8 mouse cellular contexts compared by ENCODE assay signal in genomic region chr9:108649561-108650440, GRCm38 (mm10). TPM values are rescaled to one million over a fixed set of nuclear protein-coding genes. Genes with fewer than 3 reads are reported as not detected.
DNase-seq lines count a peak whose midpoint lies in the region; ATAC-seq lines count a peak whose summit lies in the region.

No protein-coding gene starts in this region.

- DNase-seq in cerebellum, adult 11-12 months: peak; percentile 20
- DNase-seq in B cell, adult 2 months: peak; percentile 39 to 46
- DNase-seq in embryonic facial prominence, embryonic 14.5 days (ENCODE audit: low spot score): no peak
- DNase-seq in intestine, embryonic 14.5 days (ENCODE audit: low spot score): peak; percentile 53
- no peak for DNase-seq in frontal cortex, postnatal 25 days (ENCODE audit: low spot score in 2 of 2)
- DNase-seq in testis, postnatal 10 days (ENCODE audit: low spot score): no peak

- no peaks in the 10 kb centered on the region for H3K36me3 ChIP-seq in embryonic facial prominence, embryonic 14.5 days (ENCODE audit: control insufficient read depth, insufficient read depth, low read length)
- no peaks in the 10 kb centered on the region; the same call in 1 of the 2 replicates for H3K36me3 ChIP-seq in intestine, embryonic 14.5 days (ENCODE audit: control insufficient read depth, insufficient read depth, low read length)
- H3K36me3 ChIP-seq in midbrain, embryonic 15.5 days (replicated peaks): no peaks in the 10 kb centered on the region

- no peaks in the 10 kb centered on the region for H3K9me3 ChIP-seq in embryonic facial prominence, embryonic 14.5 days (ENCODE audit: control insufficient read depth, low read length)
- H3K9me3 ChIP-seq in intestine, embryonic 14.5 days (ENCODE audit: control insufficient read depth, low read length): no peaks in the 10 kb centered on the region
- H3K9me3 ChIP-seq in midbrain, embryonic 15.5 days: no peaks in the 10 kb centered on the region

- no peak; the same call in 1 of the 2 replicates for ATAC-seq in cerebellum, adult (ENCODE audit: insufficient number of reproducible peaks, low FRiP score, low TSS enrichment)
- peak; percentile 28; the same call in 1 of the 2 replicates for ATAC-seq in embryonic facial prominence, embryonic 14.5 days (ENCODE audit: low read depth)
- peak; percentile 4; the same call in 1 of the 2 replicates for ATAC-seq in intestine, embryonic 14.5 days (replicated peaks; ENCODE audit: low FRiP score, low TSS enrichment, low read depth)
- ATAC-seq in midbrain, embryonic 15.5 days (replicated peaks): peak; percentile 49

- peak overlapping the region; percentile 81 for H3K4me2 ChIP-seq in embryonic facial prominence, embryonic 14.5 days (ENCODE audit: low read depth, low read length)
- peak overlapping the region; percentile 69 for H3K4me2 ChIP-seq in intestine, embryonic 14.5 days (ENCODE audit: low read length)
- H3K4me2 ChIP-seq in midbrain, embryonic 15.5 days: peak overlapping the region; percentile 95

- H3K27ac ChIP-seq in embryonic facial prominence, embryonic 14.5 days (replicated peaks; ENCODE audit: low read depth, low read length): peak overlapping the region; percentile 92
- peak overlapping the region; percentile 93 for H3K27ac ChIP-seq in intestine, embryonic 14.5 days (ENCODE audit: low read depth)
- H3K27ac ChIP-seq in midbrain, embryonic 15.5 days: peak overlapping the region; percentile 92

- 29% methylated on average over 29 of the region's 29 CpGs for whole genome bisulfite sequencing in embryonic facial prominence, embryonic 14.5 days
- WGBS in intestine, embryonic 14.5 days: 22% methylated on average over 29 of the region's 29 CpGs
- WGBS in midbrain, embryonic 15.5 days: 31% methylated on average over 29 of the region's 29 CpGs

- H3K27me3 ChIP-seq in embryonic facial prominence, embryonic 14.5 days (replicated peaks; ENCODE audit: control insufficient read depth, insufficient read depth, low read length): no peaks in the 10 kb centered on the region
- H3K27me3 ChIP-seq in intestine, embryonic 14.5 days (replicated peaks; ENCODE audit: control insufficient read depth, insufficient read depth, low read length): no peaks in the 10 kb centered on the region
- no peaks in the 10 kb centered on the region for H3K27me3 ChIP-seq in midbrain, embryonic 15.5 days (replicated peaks)

- peak overlapping the region; percentile 94 for H3K9ac ChIP-seq in embryonic facial prominence, embryonic 14.5 days (ENCODE audit: low read depth, low read length)
- peak overlapping the region; percentile 75 for H3K9ac ChIP-seq in intestine, embryonic 14.5 days (ENCODE audit: low read length)
- H3K9ac ChIP-seq in midbrain, embryonic 15.5 days: peak overlapping the region; percentile 94

- H3K4me1 ChIP-seq in embryonic facial prominence, embryonic 14.5 days (ENCODE audit: control insufficient read depth, insufficient read depth, low read length): peaks cover 11% of the 10 kb centered on the region; the same call in 1 of the 2 replicates
- H3K4me1 ChIP-seq in intestine, embryonic 14.5 days (replicated peaks; ENCODE audit: control insufficient read depth, insufficient read depth, low read length): peaks cover 9% of the 10 kb centered on the region
- H3K4me1 ChIP-seq in midbrain, embryonic 15.5 days: peaks cover 25% of the 10 kb centered on the region

- H3K4me3 ChIP-seq in embryonic facial prominence, embryonic 14.5 days (ENCODE audit: low read depth, low read length): peak overlapping the region; percentile 98
- peak overlapping the region; percentile 93 for H3K4me3 ChIP-seq in intestine, embryonic 14.5 days (ENCODE audit: low read depth, low read length)
- peak overlapping the region; percentile 100 for H3K4me3 ChIP-seq in midbrain, embryonic 15.5 days

RNA-seq across cellular contexts. Expression of gene Arih2, which starts 0.6 kb away (rescaled TPM):
- 36.4 and 39.5 TPM in 2 replicates for polyA plus RNA-seq in embryonic facial prominence, embryonic 14.5 days (2014; fragmentation: Nextera tagmentation; extraction: Ambion mirVana)
- 43.1 and 46.7 TPM in 2 replicates for polyA plus RNA-seq in intestine, embryonic 14.5 days (2014; fragmentation: Nextera tagmentation; extraction: Ambion mirVana)
- polyA plus RNA-seq in midbrain, embryonic 15.5 days (2015; fragmentation: Nextera tagmentation; extraction: Ambion mirVana): 51.7 and 53.3 TPM in 2 replicates

RNA-seq across cellular contexts. Expression of gene Slc25a20, which starts 12.1 kb away (rescaled TPM):
- polyA plus RNA-seq in embryonic facial prominence, embryonic 14.5 days (2014; fragmentation: Nextera tagmentation; extraction: Ambion mirVana): 24.0 and 27.1 TPM in 2 replicates
- polyA plus RNA-seq in intestine, embryonic 14.5 days (2014; fragmentation: Nextera tagmentation; extraction: Ambion mirVana): 29.1 and 34.5 TPM in 2 replicates
- polyA plus RNA-seq in midbrain, embryonic 15.5 days (2015; fragmentation: Nextera tagmentation; extraction: Ambion mirVana): 43.2 and 45.1 TPM in 2 replicates

RNA-seq across cellular contexts. Expression of gene Prkar2a, which starts 39.3 kb away (rescaled TPM):
- 35.3 and 36.0 TPM in 2 replicates for polyA plus RNA-seq in embryonic facial prominence, embryonic 14.5 days (2014; fragmentation: Nextera tagmentation; extraction: Ambion mirVana)
- 52.3 and 54.4 TPM in 2 replicates for polyA plus RNA-seq in intestine, embryonic 14.5 days (2014; fragmentation: Nextera tagmentation; extraction: Ambion mirVana)
- 67.7 and 68.4 TPM in 2 replicates for polyA plus RNA-seq in midbrain, embryonic 15.5 days (2015; fragmentation: Nextera tagmentation; extraction: Ambion mirVana)

RNA-seq across cellular contexts. Expression of gene P4htm, which starts 52.3 kb away (rescaled TPM):
- polyA plus RNA-seq in embryonic facial prominence, embryonic 14.5 days (2014; fragmentation: Nextera tagmentation; extraction: Ambion mirVana): 7.4 and 7.8 TPM in 2 replicates
- 5.9 and 7.0 TPM in 2 replicates for polyA plus RNA-seq in intestine, embryonic 14.5 days (2014; fragmentation: Nextera tagmentation; extraction: Ambion mirVana)
- 32.7 and 38.5 TPM in 2 replicates for polyA plus RNA-seq in midbrain, embryonic 15.5 days (2015; fragmentation: Nextera tagmentation; extraction: Ambion mirVana)

Comparison
In these comparisons a context has a peak if more than half of its experiments do, and no peak if none do; other contexts are left out.
1. DNase-seq: peak in cerebellum, adult 11-12 months (single experiment), B cell, adult 2 months (2 of 2) and intestine, embryonic 14.5 days (single experiment); none in embryonic facial prominence, embryonic 14.5 days (single experiment), frontal cortex, postnatal 25 days (0 of 2) and testis, postnatal 10 days (single experiment).
2. Peak in every context shown above with its lines, with median percentiles within 50 percentile points of each other: H3K27ac ChIP-seq, H3K4me2 ChIP-seq, H3K4me3 ChIP-seq and H3K9ac ChIP-seq.